Mouse (Mus musculus) cortical plate, adult 2 months (tissue): Measurements from ENCODE around the gene Haao.
A peak's percentile ranks its signal among the peaks of the same experiment; 100 is the strongest.

ENCODE experiments used
- CTCF ChIP-seq: fragments of 200-500 bp; IDR thresholded peaks from 2 replicates; pipeline ENCODE4 v1.5.1; 2011; ENCODE audit warnings: mild to moderate bottlenecking, control low read depth, low read length; ENCODE audit not compliant: insufficient read depth; ENCODE audit errors: extremely low read depth
- POLR2A ChIP-seq: fragments of 200-500 bp; IDR thresholded peaks from 2 replicates; pipeline ENCODE4 v1.6.1; 2011; ENCODE audit warnings: mild to moderate bottlenecking, low read length, control low read depth; ENCODE audit not compliant: insufficient read depth; ENCODE audit errors: extremely low read depth

GRCm38 (mm10) chr17:83872806-83873348, 25.1 kb upstream of the Haao start:
- TF ChIP-seq CTCF (peak; percentile 93), POLR2A (no peak)
